Mouse (Mus musculus) frontal cortex, postnatal 36 days (tissue): ENCODE measurements at regions not wholly inside any gene's neighbourhood (a gene's known extent, or its start where the extent isn't known, plus 50 kb on each side); places are given as distances from the start of the nearest gene placed in this dataset.
A peak's percentile ranks its signal among the peaks of the same experiment; 100 is the strongest.
"Not testable (repeated sequence)": the region's sequence is repeated elsewhere in the genome, so short reads cannot be mapped to it uniquely, and the experiment has no call there.

ENCODE experiments used
- DNase-seq, 2 experiments: peaks; one replicate each; pipeline ENCODE4 v3.0.0; 2022; ENCODE audit warnings: low spot score in 2 of 2

GRCm38 (mm10) chr10:25695798-25696197, 159.7 kb upstream of the Smlr1 start:
- DNase-seq: no peak

DNA sequence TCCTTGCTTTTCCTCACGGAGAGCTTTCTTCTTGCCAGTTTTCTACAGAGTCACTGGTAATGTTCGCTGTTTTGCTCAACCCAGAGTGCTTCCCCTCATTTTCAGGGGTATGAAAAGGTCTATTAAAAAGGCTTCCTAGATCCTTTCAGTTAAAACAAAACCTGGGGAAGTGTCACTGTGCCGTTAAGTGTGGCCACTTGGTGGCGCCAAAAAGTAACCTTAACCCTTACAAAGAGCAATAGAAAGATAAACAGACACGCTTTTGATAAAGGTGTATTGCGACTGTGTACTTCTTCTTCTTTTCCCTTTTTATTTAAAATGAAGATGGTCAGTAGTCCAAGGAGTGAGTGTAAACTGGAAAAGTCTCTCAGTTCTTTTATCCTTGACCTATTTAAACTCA, 145.2 kb upstream of the Smlr1 start:
- DNase-seq: peak; percentile 63 to 77

- DNase-seq: peak in 1 of 2 experiments; percentile 31
Measured at GRCm38 (mm10) chr10:25677889-25678288, 141.8 kb upstream of the Smlr1 start.

DNA sequence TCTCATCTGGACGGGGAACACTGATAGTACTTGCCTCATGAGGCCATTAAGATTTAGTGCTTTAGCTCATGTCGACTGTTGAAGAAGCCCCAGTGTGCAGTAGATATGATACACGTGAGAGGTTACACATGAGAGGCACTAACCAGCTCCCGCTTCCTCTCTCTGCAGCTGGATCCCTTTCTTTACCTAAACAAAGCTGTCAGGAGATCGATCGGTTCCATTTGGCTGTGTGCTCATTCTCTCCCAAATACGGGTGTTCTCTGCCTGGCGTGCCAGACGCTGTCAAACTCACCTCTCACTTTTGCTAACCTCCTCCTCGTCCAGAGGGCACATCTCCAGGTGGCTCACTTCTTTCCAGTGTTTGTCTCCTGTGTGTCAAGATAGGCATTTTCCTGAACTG, 139.3 kb upstream of the Smlr1 start:
- DNase-seq: no peak

GRCm38 (mm10) chr10:25670061-25670460, 134.0 kb upstream of the Smlr1 start:
- DNase-seq: no peak

DNA sequence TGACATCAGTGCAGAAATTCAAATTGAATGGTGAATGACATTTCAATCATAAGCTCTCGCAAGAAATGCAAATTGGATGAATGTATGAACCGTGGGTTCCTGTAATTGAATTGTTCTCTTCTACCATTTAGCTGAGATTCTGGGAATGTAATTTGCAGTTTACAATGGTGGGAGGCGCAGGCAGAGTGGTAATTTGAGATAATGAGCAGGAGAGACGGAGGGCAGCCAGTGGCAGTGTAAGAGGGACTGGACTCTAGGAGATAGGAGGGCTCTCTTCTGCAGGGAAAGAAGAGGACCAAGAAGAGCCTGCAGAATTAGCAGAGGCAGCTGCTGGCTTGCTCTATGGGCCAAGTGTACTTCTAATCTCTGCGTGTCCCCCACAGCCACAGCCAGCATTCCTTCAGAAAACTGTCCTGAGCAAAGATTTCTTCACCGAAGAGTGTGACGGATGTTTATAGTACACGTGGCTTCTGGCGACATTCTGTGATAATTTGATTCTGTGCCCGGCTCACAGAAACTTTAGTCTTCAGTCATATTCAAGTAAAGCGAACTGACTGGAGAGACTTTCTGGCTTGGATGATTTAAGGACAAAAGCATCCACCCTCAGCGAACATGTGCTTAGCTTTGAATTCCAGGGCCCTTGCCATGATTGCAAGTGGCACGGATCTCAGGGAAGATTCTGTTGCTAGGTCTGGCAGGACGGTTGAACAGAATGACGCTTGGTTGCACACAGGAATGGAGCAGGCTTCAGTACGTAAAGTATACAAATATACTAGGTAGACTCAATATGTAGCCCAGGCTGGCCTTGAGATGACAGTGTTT, 116.9 kb upstream of the Smlr1 start:
- DNase-seq: no peak

DNA sequence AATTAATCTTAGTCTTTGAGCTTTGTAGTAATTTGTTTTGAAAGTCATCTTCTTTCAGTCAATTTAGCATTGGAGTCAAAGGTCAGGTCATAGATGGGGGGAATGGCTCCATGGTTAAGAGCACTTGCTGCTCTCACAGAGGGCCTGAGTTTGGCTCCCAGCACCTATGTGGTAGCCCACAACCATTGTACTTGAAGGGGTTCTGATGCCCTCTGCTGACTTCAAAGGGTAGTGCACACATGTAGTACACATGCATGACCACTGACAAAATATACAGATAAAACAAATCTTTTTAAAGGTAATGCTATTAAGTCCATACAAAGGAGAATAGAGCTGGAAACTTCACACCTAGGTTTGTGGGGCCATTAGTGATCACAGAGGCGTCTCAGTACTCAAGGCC, 111.7 kb upstream of the Smlr1 start:
- DNase-seq: no peak

GRCm38 (mm10) chr10:25643518-25643993, 107.5 kb upstream of the Smlr1 start:
- DNase-seq: peak in 1 of 2 experiments; percentile 22

- DNase-seq: no peak
Measured at GRCm38 (mm10) chr10:25642079-25642696, 106.1 kb upstream of the Smlr1 start.

DNA sequence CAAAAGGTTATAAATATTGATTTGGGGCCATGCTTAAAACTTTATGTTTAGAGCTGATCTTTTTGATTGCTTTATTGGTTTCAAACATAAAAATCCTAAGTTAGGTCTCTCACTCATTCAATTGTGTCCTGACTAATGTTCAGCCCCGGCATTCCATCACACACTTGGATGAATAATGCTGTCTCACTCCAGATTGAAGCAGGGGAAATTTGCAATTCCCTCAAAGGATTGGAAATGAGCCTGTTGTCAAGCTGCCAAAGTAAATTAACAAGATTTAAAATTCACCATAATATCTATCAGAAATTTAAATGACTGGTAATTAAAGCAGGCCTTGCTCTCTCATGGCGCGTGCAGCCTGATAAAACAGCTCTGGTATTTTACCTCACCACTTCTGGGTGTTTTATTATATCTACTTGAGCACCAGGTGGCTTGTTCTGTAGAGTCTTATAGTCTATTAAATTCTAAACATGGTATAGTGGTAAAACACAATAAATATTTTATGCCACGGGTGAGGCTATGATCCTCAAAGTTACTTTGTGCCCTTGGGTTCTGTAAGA, 97.1 kb upstream of the Smlr1 start:
- peak in 1 of 2 experiments; percentile 11 for DNase-seq

- no peak for DNase-seq
Measured at GRCm38 (mm10) chr10:25632306-25632705, 96.2 kb upstream of the Smlr1 start.

- DNase-seq: no peak
Measured at GRCm38 (mm10) chr10:25622585-25622984, 86.5 kb upstream of the Smlr1 start.

- DNase-seq: not testable (repeated sequence)
Measured at GRCm38 (mm10) chr10:25621747-25622134, 85.7 kb upstream of the Smlr1 start.

DNA sequence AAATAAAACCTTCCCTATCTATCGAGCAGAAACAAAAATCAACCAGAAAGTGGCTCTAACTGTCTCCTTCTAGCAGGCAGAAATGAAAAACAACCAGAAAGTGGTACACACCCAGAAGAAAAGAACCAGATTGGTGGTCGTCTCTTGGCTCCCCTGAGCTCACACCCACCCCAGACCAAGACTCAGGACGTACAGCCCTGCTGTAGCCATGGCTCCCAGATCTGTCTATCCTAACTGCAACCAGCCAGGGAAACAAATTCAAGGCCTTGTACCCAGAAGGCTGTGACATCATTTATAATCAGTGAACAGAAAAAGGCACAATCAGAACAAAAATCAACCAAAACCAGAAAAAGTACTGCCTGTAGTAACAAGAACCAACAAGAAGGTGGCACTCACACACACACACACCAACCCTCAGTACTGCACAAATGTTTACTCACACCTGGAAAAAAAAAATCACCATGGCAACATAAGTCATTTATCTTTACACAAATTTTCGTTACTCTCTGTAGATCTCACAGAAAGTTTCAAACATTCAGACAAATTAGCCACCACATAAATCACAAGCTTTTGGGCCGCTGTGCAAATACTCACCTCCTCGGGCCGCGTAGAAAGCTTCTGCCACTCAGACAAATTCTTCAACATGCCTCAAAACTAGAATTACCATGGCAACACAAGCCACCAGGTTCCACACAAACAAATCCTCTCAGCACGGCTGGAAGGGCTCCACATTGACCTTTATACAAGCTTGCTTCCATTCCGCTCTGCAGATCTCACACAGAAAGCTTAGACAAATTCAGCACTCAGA, 85.1 kb upstream of the Smlr1 start:
- peak in 1 of 2 experiments; percentile 19 for DNase-seq

DNA sequence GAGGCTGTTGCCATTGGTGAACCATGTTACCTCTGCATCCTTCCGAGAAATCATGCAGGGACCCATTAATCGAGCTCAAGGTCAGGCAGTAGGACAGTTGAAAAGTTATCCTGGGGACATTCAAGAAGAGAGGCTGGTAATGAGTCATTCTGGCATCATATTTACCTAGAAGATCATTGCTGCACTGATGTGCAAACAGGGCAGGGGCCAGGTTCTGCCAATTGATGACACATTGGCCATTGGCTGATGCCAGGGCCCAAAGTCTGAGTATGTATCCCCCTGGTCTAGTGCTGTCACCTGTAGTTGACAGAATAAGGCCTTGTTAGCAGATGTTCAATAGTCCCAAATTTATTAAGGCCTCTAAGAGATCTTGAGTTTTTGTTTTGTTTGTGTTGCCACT, 83.6 kb upstream of the Smlr1 start:
- no peak for DNase-seq

GRCm38 (mm10) chr10:25601471-25601870, 65.4 kb upstream of the Smlr1 start:
- DNase-seq: no peak

DNA sequence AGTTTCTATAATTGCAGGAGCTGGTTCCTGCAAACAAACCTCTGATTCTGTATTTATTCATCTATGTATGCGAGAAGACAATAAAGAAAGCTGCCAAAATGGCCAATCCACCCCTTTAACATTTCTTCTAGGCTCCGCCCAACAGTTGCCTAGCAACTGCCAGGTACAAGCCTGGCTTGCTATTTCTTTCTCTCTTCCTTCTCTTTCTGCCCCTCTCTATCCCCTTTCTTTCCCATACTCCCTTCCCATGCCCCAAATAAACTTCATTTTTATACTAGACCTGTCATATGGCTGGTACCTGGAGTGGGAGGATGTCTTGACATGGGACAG, 53.2 kb upstream of the Smlr1 start:
- DNase-seq: no peak

DNA sequence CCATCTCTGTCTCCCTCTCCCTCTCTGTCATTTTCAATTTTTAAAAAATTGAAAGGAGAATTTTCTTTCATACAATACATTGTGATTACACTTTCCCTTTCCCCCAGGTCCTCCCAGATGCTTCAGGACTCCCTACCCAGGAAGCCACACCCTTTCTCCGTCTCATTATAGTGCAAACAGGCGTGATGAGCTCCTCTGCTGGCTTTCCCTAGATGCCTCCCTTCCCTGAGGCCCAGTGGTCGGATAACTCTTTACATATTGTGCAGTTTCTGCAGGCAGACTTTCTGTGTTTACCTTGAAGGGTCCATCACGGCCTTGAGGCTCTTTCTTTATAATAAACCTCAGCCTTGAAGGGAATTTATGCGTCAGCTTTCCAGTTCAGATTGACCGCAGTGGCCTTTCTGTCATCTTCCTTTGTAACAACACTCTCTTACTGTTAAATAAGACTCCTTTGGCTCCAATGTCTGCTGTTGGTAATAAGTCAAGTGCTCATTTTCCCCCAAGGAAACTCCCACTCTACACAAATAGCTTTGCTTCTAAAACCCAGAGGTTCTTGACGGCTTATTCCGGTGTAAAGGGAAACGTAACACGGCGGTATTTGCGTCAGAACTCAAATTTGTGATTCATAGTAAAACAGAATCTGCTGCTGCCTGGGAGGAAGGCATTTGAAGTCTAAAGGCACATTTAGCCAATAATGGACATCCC, 52.7 kb upstream of the Smlr1 start:
- DNase-seq: no peak
